Mouse (Mus musculus) stomach, embryonic 16.5 days (tissue): ENCODE data around the gene Rflnb. TPM values are rescaled to one million over a fixed set of nuclear protein-coding genes. Genes with fewer than 3 reads are reported as not detected.
A peak's percentile ranks its signal among the peaks of the same experiment; 100 is the strongest.

Experiments used
- ATAC-seq: fragments of 200-750 bp; cut with Nextera tagmentation; 2 replicates; pipeline ENCODE4 v1.8.0; 2017; ENCODE audit warnings: moderate number of reproducible peaks, moderate TSS enrichment; ENCODE audit not compliant: insufficient read depth, low FRiP score
- H3K27ac ChIP-seq: fragments of 300-500 bp; sonication (generic); 2 replicates; pipeline ENCODE4 v1.5.1; 2014; ENCODE audit warnings: low read length
- H3K27me3 ChIP-seq: fragments of 300-500 bp; sonication (generic); 2 replicates; pipeline ENCODE4 v1.6.1; 2014; ENCODE audit warnings: low read length, control low read depth, mixed read lengths; ENCODE audit not compliant: control insufficient read depth, insufficient read depth
- H3K36me3 ChIP-seq: fragments of 300-500 bp; sonication (generic); 2 replicates; pipeline ENCODE4 v1.6.1; 2014; ENCODE audit warnings: low read length; ENCODE audit not compliant: control insufficient read depth, insufficient read depth
- H3K4me1 ChIP-seq: fragments of 300-500 bp; sonication (generic); 2 replicates; pipeline ENCODE4 v1.6.1; 2014; ENCODE audit warnings: low read length, control low read depth, mixed read lengths; ENCODE audit not compliant: control insufficient read depth, insufficient read depth
- H3K4me2 ChIP-seq: fragments of 300-500 bp; sonication (generic); 2 replicates; pipeline ENCODE4 v1.6.1; 2014; ENCODE audit warnings: low read depth, low read length, mixed read lengths
- H3K4me3 ChIP-seq: fragments of 300-500 bp; sonication (generic); replicated peaks from 2 replicates; pipeline ENCODE4 v1.5.1; 2014; ENCODE audit warnings: mild to moderate bottlenecking, low read length
- H3K9ac ChIP-seq: fragments of 300-500 bp; sonication (generic); 2 replicates; pipeline ENCODE4 v1.6.1; 2014; ENCODE audit warnings: low read length
- H3K9me3 ChIP-seq: fragments of 300-500 bp; sonication (generic); replicated peaks from 2 replicates; pipeline ENCODE4 v1.6.1; 2016; ENCODE audit warnings: low read length, control low read depth; ENCODE audit not compliant: control insufficient read depth
- WGBS: fragments of 180-500 bp; shearing (Covaris S2); extraction: QIAGEN DNeasy Blood & Tissue Kit; methylation state at CpG from one replicate; pipeline ENCODE4 v1.1.7; 2014; 5-methylcytosine and 5-hydroxymethylcytosine counted together
- polyA plus RNA-seq: library from polyadenylated mRNA; unstranded; fragments of >200 nt; fragmentation: Nextera tagmentation; extraction: Ambion mirVana; gene quantifications from 2 replicates; pipeline ENCODE4 v1.2.1, GENCODE M21; 2015

Gene Rflnb
- 47.8 and 55.3 TPM in 2 replicates for polyA plus RNA-seq

GRCm38 (mm10) chr11:76027139-76028071 is at the start of gene Rflnb:
Gene Rflnb (minus strand): TSS chr11:76027782.
- H3K4me2 ChIP-seq: peak within 1 kb of the TSS; percentile 82
- H3K4me1 ChIP-seq: peaks cover 19% of the 10 kb centered on the region; the same call in 1 of the 2 replicates
- no peaks in the 10 kb centered on the region for H3K9me3 ChIP-seq
- H3K27ac ChIP-seq: peak within 1 kb of the TSS; percentile 88
- no peaks in the 10 kb centered on the region for H3K27me3 ChIP-seq
- WGBS: under 1% methylated on average over 103 of the region's 112 CpGs
- H3K36me3 ChIP-seq: no peaks in the 10 kb centered on the region; the same call in 1 of the 2 replicates
- peak within 1 kb of the TSS; percentile 95 for H3K4me3 ChIP-seq
- ATAC-seq: peak; percentile 94
- peak within 1 kb of the TSS; percentile 94 for H3K9ac ChIP-seq

- Histone ChIP-seq H3K9me3 (no peaks in the 10 kb centered on the region), H3K4me1 (peaks cover 8% of the 10 kb centered on the region), H3K36me3 (no peaks in the 10 kb centered on the region), H3K4me3 (no peak overlapping the region), H3K27me3 (no peaks in the 10 kb centered on the region), H3K4me2 (no peak overlapping the region), H3K9ac (no peak overlapping the region), H3K27ac (no peak overlapping the region)
- 85% methylated on average over 6 of the region's 6 CpGs for WGBS
- no peak for ATAC-seq
These were observed 49.8 kb upstream of the Rflnb start for GRCm38 (mm10) chr11:76077341-76077740.

- no peak overlapping the region for H3K9ac ChIP-seq
- H3K9me3 ChIP-seq: no peaks in the 10 kb centered on the region
- H3K4me2 ChIP-seq: no peak overlapping the region
- peak overlapping the region; percentile 62 for H3K27ac ChIP-seq
- H3K27me3 ChIP-seq: no peaks in the 10 kb centered on the region
- H3K36me3 ChIP-seq: no peaks in the 10 kb centered on the region
- peak; percentile 53; the same call in 1 of the 2 replicates for ATAC-seq
- H3K4me3 ChIP-seq: no peak overlapping the region
- 36% methylated on average over 11 of the region's 11 CpGs for WGBS
- H3K4me1 ChIP-seq: peaks cover 8% of the 10 kb centered on the region
These were observed 46.9 kb upstream of the Rflnb start for GRCm38 (mm10) chr11:76074296-76075093.

GRCm38 (mm10) chr11:76069816-76070215 is 42.2 kb upstream of the Rflnb start:
- Histone ChIP-seq H3K36me3 (no peaks in the 10 kb centered on the region), H3K4me1 (peaks cover 8% of the 10 kb centered on the region), H3K4me2 (no peak overlapping the region), H3K9ac (no peak overlapping the region), H3K27ac (no peak overlapping the region), H3K4me3 (no peak overlapping the region), H3K9me3 (no peaks in the 10 kb centered on the region), H3K27me3 (no peaks in the 10 kb centered on the region)
- no peak for ATAC-seq
- WGBS: 87% methylated on average over 6 of the region's 6 CpGs

GRCm38 (mm10) chr11:76066563-76067156 is 39.1 kb upstream of the Rflnb start:
- no peaks in the 10 kb centered on the region for H3K27me3 ChIP-seq
- no peaks in the 10 kb centered on the region for H3K9me3 ChIP-seq
- ATAC-seq: no peak
- no peak overlapping the region for H3K4me3 ChIP-seq
- H3K4me1 ChIP-seq: no peaks in the 10 kb centered on the region
- no peak overlapping the region for H3K9ac ChIP-seq
- H3K27ac ChIP-seq: no peak overlapping the region
- WGBS: 82% methylated on average over 15 of the region's 15 CpGs
- H3K4me2 ChIP-seq: no peak overlapping the region
- peaks cover 7% of the 10 kb centered on the region; the same call in 1 of the 2 replicates for H3K36me3 ChIP-seq

GRCm38 (mm10) chr11:76065521-76066095 is 38.0 kb upstream of the Rflnb start:
- Histone ChIP-seq H3K27me3 (no peaks in the 10 kb centered on the region), H3K27ac (no peak overlapping the region), H3K9ac (no peak overlapping the region), H3K4me3 (no peak overlapping the region), H3K36me3 (peaks cover 7% of the 10 kb centered on the region; the same call in 1 of the 2 replicates), H3K4me1 (peaks cover 4% of the 10 kb centered on the region), H3K4me2 (no peak overlapping the region), H3K9me3 (no peaks in the 10 kb centered on the region)
- 60% methylated on average over 9 of the region's 9 CpGs for WGBS
- no peak for ATAC-seq

GRCm38 (mm10) chr11:76064411-76064810 is 36.8 kb upstream of the Rflnb start:
- no peak overlapping the region for H3K4me2 ChIP-seq
- no peaks in the 10 kb centered on the region for H3K9me3 ChIP-seq
- H3K9ac ChIP-seq: no peak overlapping the region
- 83% methylated on average over 7 of the region's 7 CpGs for WGBS
- H3K27ac ChIP-seq: no peak overlapping the region
- H3K36me3 ChIP-seq: peaks cover 7% of the 10 kb centered on the region; the same call in 1 of the 2 replicates
- H3K4me1 ChIP-seq: peaks cover 14% of the 10 kb centered on the region
- ATAC-seq: no peak
- H3K27me3 ChIP-seq: no peaks in the 10 kb centered on the region
- H3K4me3 ChIP-seq: no peak overlapping the region

GRCm38 (mm10) chr11:76060906-76061305 is 33.3 kb upstream of the Rflnb start:
- Histone ChIP-seq H3K9me3 (no peaks in the 10 kb centered on the region), H3K27ac (no peak overlapping the region), H3K4me3 (no peak overlapping the region), H3K36me3 (peaks cover 7% of the 10 kb centered on the region; the same call in 1 of the 2 replicates), H3K4me1 (peaks cover 14% of the 10 kb centered on the region), H3K4me2 (no peak overlapping the region), H3K9ac (no peak overlapping the region), H3K27me3 (no peaks in the 10 kb centered on the region)
- ATAC-seq: no peak
- WGBS: 91% methylated on average over 2 of the region's 2 CpGs
